Mouse (Mus musculus) heart, adult 2 months (tissue): Measurements from ENCODE around the gene Lrr1. TPM values are rescaled to one million over a fixed set of nuclear protein-coding genes. Genes with fewer than 3 reads are reported as not detected.
A peak's percentile ranks its signal among the peaks of the same experiment; 100 is the strongest.

Experiments used
- DNase-seq, 2 experiments: peaks; one replicate each; pipeline ENCODE4 v3.0.0; 2021
- H3K27ac ChIP-seq: fragments of 200-600 bp; 2 replicates; pipeline ENCODE4 v1.8.1; 2022
- H3K27me3 ChIP-seq: fragments of 200-500 bp; 2 replicates; pipeline ENCODE4 v1.6.1; 2012; ENCODE audit warnings: mild to moderate bottlenecking, low read length, inconsistent platforms, mixed read lengths; ENCODE audit not compliant: control insufficient read depth, insufficient read depth
- H3K36me3 ChIP-seq: fragments of 200-500 bp; 2 replicates; pipeline ENCODE4 v1.6.1; 2012; ENCODE audit warnings: low read length, inconsistent platforms; ENCODE audit not compliant: control insufficient read depth, insufficient read depth
- H3K4me1 ChIP-seq: fragments of 200-500 bp; 2 replicates; pipeline ENCODE4 v1.6.1; 2011; ENCODE audit warnings: low read length; ENCODE audit not compliant: control insufficient read depth, insufficient read depth
- H3K4me3 ChIP-seq: fragments of 200-600 bp; 2 replicates; pipeline ENCODE4 v1.8.1; 2022
- H3K79me2 ChIP-seq: fragments of 200-500 bp; replicated peaks from 2 replicates; pipeline ENCODE4 v1.6.1; 2012; ENCODE audit warnings: mild to moderate bottlenecking, inconsistent platforms, low read length, moderate library complexity, mixed read lengths; ENCODE audit not compliant: control insufficient read depth, insufficient read depth
- H3K9ac ChIP-seq: fragments of 200-500 bp; 2 replicates; pipeline ENCODE4 v1.6.1; 2012; ENCODE audit warnings: low read depth, mild to moderate bottlenecking, control low read depth, inconsistent platforms, low read length, mixed read lengths
- CTCF ChIP-seq: fragments of 200-600 bp; IDR thresholded peaks from 2 replicates; pipeline ENCODE4 v1.8.1; 2022; ENCODE audit warnings: antibody characterized with exemption, mild to moderate bottlenecking, moderate library complexity
- EP300 ChIP-seq: fragments of 200-500 bp; IDR thresholded peaks from 2 replicates; pipeline ENCODE4 v1.6.1; 2011; ENCODE audit warnings: low read depth, low read length, control low read depth; ENCODE audit not compliant: insufficient read depth
- POLR2A ChIP-seq: fragments of 200-500 bp; IDR thresholded peaks from 2 replicates; pipeline ENCODE4 v1.6.1; 2011; ENCODE audit warnings: mild to moderate bottlenecking, low read depth, low read length, control low read depth; ENCODE audit not compliant: insufficient read depth
- WGBS: fragments of 180-500 bp; shearing (Covaris S2); methylation state at CpG from one replicate; pipeline ENCODE4 v1.1.7; 2018; 5-methylcytosine and 5-hydroxymethylcytosine counted together
- intact Hi-C: fragments of 180-260 bp; cut with DNase I; formaldehyde crosslinking; loops from one replicate; pipeline ENCODE4 v1.15.1; 2025
- long read RNA-seq: library from polyadenylated mRNA; stranded (forward); transcript quantifications from one replicate; pipeline ENCODE4 v2.0.0, GENCODE M21; 2021
- polyA plus RNA-seq: library from polyadenylated mRNA; depleted of rRNA; stranded (reverse); fragments of >200 nt; gene quantifications from 2 replicates; pipeline ENCODE4 v1.2.3, GENCODE M21; 2012; rRNA removed
- total RNA-seq, 2 experiments: library from RNA; stranded (reverse); gene quantifications; 2 replicates each; pipeline ENCODE4 v1.2.3; 2021

Lrr1 gene
- not detected for total RNA-seq
- polyA plus RNA-seq, result not detected in 2 replicates
- long read RNA-seq, result 0 reads

- WGBS, result under 1% methylated on average over 40 of the region's 40 CpGs
- H3K27ac ChIP-seq, result peak within 1 kb of the TSS; percentile 98
- H3K27me3 ChIP-seq, result no peaks in the 10 kb centered on the region
- peak within 1 kb of the TSS; percentile 76 for H3K9ac ChIP-seq
- H3K4me1 ChIP-seq, result no peaks in the 10 kb centered on the region
- no peaks in the 10 kb centered on the region for H3K36me3 ChIP-seq
- H3K4me3 ChIP-seq, result peak within 1 kb of the TSS; percentile 89
- intact Hi-C loops, result no loop called here
- DNase-seq, result peak; percentile 90 to 93
- TF ChIP-seq POLR2A (no peak), EP300 (peak; percentile 65; the same call in 1 of the 2 replicates), CTCF (no peak)
- H3K79me2 ChIP-seq, result no peaks in the 10 kb centered on the region
Observed at GRCm38 (mm10) chr12:69168461-69169106, at the start of gene Lrr1. Gene Lrr1 (plus strand): TSS chr12:69168814.

- Histone ChIP-seq H3K4me1 (no peaks in the 10 kb centered on the region), H3K27me3 (no peaks in the 10 kb centered on the region), H3K27ac (no peak overlapping the region), H3K4me3 (no peak overlapping the region), H3K36me3 (no peaks in the 10 kb centered on the region), H3K79me2 (no peaks in the 10 kb centered on the region), H3K9ac (no peak overlapping the region)
- TF ChIP-seq POLR2A (no peak), EP300 (no peak), CTCF (no peak)
- intact Hi-C loops, result no loop called here
- DNase-seq, result no peak
- 78% methylated on average over 6 of the region's 6 CpGs for WGBS
Observed at GRCm38 (mm10) chr12:69119908-69120307, 48.7 kb upstream of the Lrr1 start.

DNA sequence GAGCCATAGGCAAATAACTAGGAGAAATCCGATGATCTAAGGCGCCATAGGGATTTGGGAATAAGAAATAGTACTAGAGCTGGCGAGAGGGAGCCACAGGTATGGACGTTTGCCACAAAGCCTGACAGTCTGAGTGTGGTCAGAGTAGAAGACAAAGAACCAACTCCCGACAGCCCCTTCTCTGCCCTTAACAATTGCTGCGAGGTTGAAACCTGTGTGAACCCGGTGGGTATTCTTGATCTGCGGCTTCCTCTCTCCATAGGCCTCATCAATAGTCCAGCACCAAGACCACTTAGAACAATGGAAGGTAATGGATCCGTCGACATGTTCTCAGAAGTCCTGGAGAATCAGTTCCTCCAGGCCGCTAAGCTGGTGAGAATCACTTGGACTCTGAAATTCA, 45.8 kb upstream of the Lrr1 start:
- no peak overlapping the region for H3K9ac ChIP-seq
- WGBS, result 85% methylated on average over 11 of the region's 11 CpGs
- no peaks in the 10 kb centered on the region for H3K27me3 ChIP-seq
- intact Hi-C loops, result no loop called here
- no peaks in the 10 kb centered on the region for H3K79me2 ChIP-seq
- no peak overlapping the region for H3K27ac ChIP-seq
- H3K4me1 ChIP-seq, result no peaks in the 10 kb centered on the region
- DNase-seq, result no peak
- no peak overlapping the region for H3K4me3 ChIP-seq
- H3K36me3 ChIP-seq, result no peaks in the 10 kb centered on the region
- TF ChIP-seq EP300 (no peak), CTCF (no peak), POLR2A (no peak)

DNA sequence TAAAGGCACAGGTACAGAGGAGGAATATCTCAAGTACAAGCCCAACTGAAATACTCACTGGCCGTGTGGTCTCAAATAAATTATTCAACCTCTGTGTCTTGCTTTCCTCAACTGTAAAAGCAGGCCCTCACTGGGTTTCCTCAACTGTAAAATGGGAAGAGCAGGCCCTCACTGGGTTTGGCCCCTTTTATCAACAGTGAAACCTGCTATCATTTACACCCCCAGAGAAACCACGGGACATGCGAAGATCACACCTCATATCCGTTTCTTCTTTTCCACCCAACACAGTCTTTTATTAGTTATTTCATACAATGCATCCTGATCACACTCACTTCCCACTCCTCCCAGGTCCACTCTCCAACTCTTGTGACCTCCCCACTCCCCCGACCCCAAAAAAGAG, 43.5 kb upstream of the Lrr1 start:
- Histone ChIP-seq H3K27me3 (no peaks in the 10 kb centered on the region), H3K4me3 (no peak overlapping the region), H3K27ac (no peak overlapping the region), H3K4me1 (no peaks in the 10 kb centered on the region), H3K9ac (no peak overlapping the region), H3K79me2 (no peaks in the 10 kb centered on the region), H3K36me3 (no peaks in the 10 kb centered on the region)
- DNase-seq, result no peak
- TF ChIP-seq POLR2A (no peak), CTCF (no peak), EP300 (no peak)
- 79% methylated on average over 5 of the region's 5 CpGs for WGBS
- intact Hi-C loops, result no loop called here

DNA sequence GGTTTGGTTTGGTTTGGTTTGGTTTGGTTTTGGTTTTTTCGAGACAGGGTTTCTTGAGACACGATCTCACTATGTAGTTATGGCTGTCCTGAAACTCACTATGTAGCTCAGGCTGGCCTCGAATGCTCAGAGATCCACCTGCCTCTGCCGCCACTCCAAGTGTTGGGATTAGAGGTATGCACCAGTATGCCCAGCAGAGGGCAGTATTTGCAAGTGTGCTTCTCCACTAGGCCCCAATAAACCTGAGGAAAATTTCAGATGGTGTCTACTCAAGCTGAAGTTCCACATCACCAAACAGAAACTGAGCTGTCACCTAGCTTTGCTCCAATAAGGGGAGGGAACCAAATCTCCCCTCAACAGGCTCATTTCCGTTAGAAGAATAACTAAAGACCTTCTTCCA, 41.4 kb upstream of the Lrr1 start:
- Histone ChIP-seq H3K27me3 (no peaks in the 10 kb centered on the region), H3K9ac (no peak overlapping the region), H3K4me1 (no peaks in the 10 kb centered on the region), H3K36me3 (no peaks in the 10 kb centered on the region), H3K79me2 (no peaks in the 10 kb centered on the region), H3K27ac (no peak overlapping the region), H3K4me3 (no peak overlapping the region)
- DNase-seq, result peak; percentile 5 to 25
- 81% methylated on average over 5 of the region's 5 CpGs for WGBS
- TF ChIP-seq EP300 (no peak), CTCF (peak; percentile 72)
- intact Hi-C loops, result no loop called here

DNA sequence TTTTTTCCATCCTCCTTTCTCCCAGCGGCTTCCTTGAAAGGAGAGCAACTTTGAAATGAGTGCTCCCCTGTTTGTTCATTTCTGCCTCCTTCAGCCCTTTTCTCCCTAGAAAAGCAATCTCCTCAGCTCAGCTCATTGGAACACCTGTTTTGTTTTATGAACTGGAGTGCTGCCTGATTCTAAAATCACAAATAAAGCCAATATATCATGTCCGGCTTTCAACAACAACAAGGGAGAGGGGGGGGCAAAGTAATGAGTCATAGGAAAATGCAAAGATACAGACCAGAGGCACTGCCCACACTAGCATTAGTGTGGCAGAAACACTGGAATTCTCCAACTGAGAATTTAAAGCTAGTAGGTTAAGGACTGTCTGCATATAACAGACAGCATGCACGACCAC, 41.0 kb upstream of the Lrr1 start:
- 76% methylated on average over 3 of the region's 3 CpGs for WGBS
- Histone ChIP-seq H3K27me3 (no peaks in the 10 kb centered on the region), H3K79me2 (no peaks in the 10 kb centered on the region), H3K4me1 (no peaks in the 10 kb centered on the region), H3K4me3 (no peak overlapping the region), H3K36me3 (no peaks in the 10 kb centered on the region), H3K9ac (no peak overlapping the region), H3K27ac (no peak overlapping the region)
- intact Hi-C loops, result no loop called here
- TF ChIP-seq POLR2A (no peak), CTCF (no peak), EP300 (no peak)
- no peak for DNase-seq
